In genomic region chr15:77306547-77307261, GRCm38 (mm10) we compare ENCODE assay signal across 8 mouse cellular contexts. TPM values are rescaled to one million over a fixed set of nuclear protein-coding genes. Genes with fewer than 3 reads are reported as not detected.
DNase-seq lines count a peak whose midpoint lies in the region; ATAC-seq and TF ChIP-seq lines count a peak whose summit lies in the region.

Rbfox2 (minus strand) TSS chr15:77307004.

- ATAC-seq in activated CD4-positive, CD25-positive, alpha-beta regulatory T cell, adult 4 months: peak; percentile 23
- peak; percentile 98 for ATAC-seq in hindbrain, postnatal 0 days

- peak; percentile 89 to 94 for DNase-seq in cerebellum, postnatal 36 days
- DNase-seq in gastrocnemius, adult 8-10 months (ENCODE audit: low spot score in 2 of 2): peak; percentile 92 to 95
- DNase-seq in hindbrain, postnatal 0 days (ENCODE audit: low spot score): peak; percentile 98
- peak; percentile 76 to 87 for DNase-seq in left cerebral cortex, adult 18-20 months (ENCODE audit: low spot score in 2 of 2)
- peak; percentile 94 to 98 for DNase-seq in lung, postnatal 4 days
- DNase-seq in right cerebral cortex, postnatal 10 days (ENCODE audit: low spot score in 2 of 2): peak; percentile 95 to 97
- DNase-seq in urinary bladder, postnatal 36 days (ENCODE audit: low spot score in 2 of 2): peak; percentile 87 to 94

- peak within 1 kb of the TSS; percentile 99 for H3K27ac ChIP-seq in hindbrain, postnatal 0 days

- WGBS in hindbrain, postnatal 0 days: 1% methylated on average over 86 of the region's 90 CpGs

- peaks cover 20% of the 10 kb centered on the region for H3K4me1 ChIP-seq in hindbrain, postnatal 0 days (ENCODE audit: insufficient read depth, low read length)

- TF ChIP-seq CTCF in hindbrain, postnatal 0 days (IDR thresholded peaks at IDR 0.05; ENCODE audit: low read depth): no peak

- peak within 1 kb of the TSS; percentile 91 for H3K4me2 ChIP-seq in hindbrain, postnatal 0 days (ENCODE audit: low read depth, low read length)

- H3K4me3 ChIP-seq in hindbrain, postnatal 0 days (ENCODE audit: low read length): peak within 1 kb of the TSS; percentile 95

- no peaks in the 10 kb centered on the region for H3K27me3 ChIP-seq in hindbrain, postnatal 0 days (ENCODE audit: insufficient read depth, low read length)

- no peaks in the 10 kb centered on the region for H3K36me3 ChIP-seq in hindbrain, postnatal 0 days (ENCODE audit: insufficient read depth, low read length)

- peak within 1 kb of the TSS; percentile 97 for H3K9ac ChIP-seq in hindbrain, postnatal 0 days (replicated peaks; ENCODE audit: low read length)

- no peaks in the 10 kb centered on the region for H3K9me3 ChIP-seq in hindbrain, postnatal 0 days (ENCODE audit: low read length)

RNA-seq across cellular contexts. Expression of gene Rbfox2, which starts in this region (rescaled TPM):
- under 1 TPM in 1 of 2 experiments, not detected in 1; 0.05 TPM for polyA plus RNA-seq in activated CD4-positive, CD25-positive, alpha-beta regulatory T cell, adult 4 months (2017; shearing (Covaris generic))
- total RNA-seq in gastrocnemius, adult 8-10 months (2022): 10 to 100 TPM; 40.8 to 56.7 (median 46.9) TPM
- 294 and 339 TPM in 2 replicates for total RNA-seq in hindbrain, postnatal 0 days (2014; rRNA removed)
- polyA plus RNA-seq in hindbrain, postnatal 0 days (2015; fragmentation: Nextera tagmentation; extraction: Ambion mirVana): 84.1 and 91.9 TPM in 2 replicates
- 100 to 1,000 TPM; 239 to 240 TPM for total RNA-seq in left cerebral cortex, adult 18-20 months (2021)

Comparison
In these comparisons a context has a peak if more than half of its experiments do, and no peak if none do; other contexts are left out.
1. Peak in every context shown above with its lines: DNase-seq, ATAC-seq, H3K4me3 ChIP-seq and H3K27ac ChIP-seq.
2. RNA of gene Rbfox2 (polyA plus RNA-seq): 84.1 to 91.9 TPM in hindbrain, postnatal 0 days; 0.05 TPM in activated CD4-positive, CD25-positive, alpha-beta regulatory T cell, adult 4 months; every median in the first group is over 10 times any median in the second.
3. Peak in ATAC-seq in activated CD4-positive, CD25-positive, alpha-beta regulatory T cell, adult 4 months; RNA of the gene not detected or under 1 TPM.